Mouse (Mus musculus) lung, embryonic 14.5 days (tissue): ENCODE data around the gene Sec16a. TPM values are rescaled to one million over a fixed set of nuclear protein-coding genes. Genes with fewer than 3 reads are reported as not detected.
A peak's percentile ranks its signal among the peaks of the same experiment; 100 is the strongest.

Experiments
- ATAC-seq: fragments of 200-750 bp; cut with Nextera tagmentation; 2 replicates; pipeline ENCODE4 v1.8.0; 2017; ENCODE audit warnings: mild to moderate bottlenecking, moderate TSS enrichment, moderate library complexity; ENCODE audit not compliant: insufficient read depth
- DNase-seq: peaks from one replicate; pipeline ENCODE4 v3.0.0-alpha.2; 2015
- H3K27ac ChIP-seq: fragments of 300-500 bp; sonication (generic); 2 replicates; pipeline ENCODE4 v1.5.1; 2014; ENCODE audit warnings: low read depth, mild to moderate bottlenecking, moderate library complexity
- H3K27me3 ChIP-seq: fragments of 300-500 bp; sonication (generic); 2 replicates; pipeline ENCODE4 v1.6.1; 2014; ENCODE audit warnings: low read length, control low read depth; ENCODE audit not compliant: insufficient read depth
- H3K36me3 ChIP-seq: fragments of 300-500 bp; sonication (generic); 2 replicates; pipeline ENCODE4 v1.6.1; 2014; ENCODE audit warnings: control low read depth; ENCODE audit not compliant: insufficient read depth
- H3K4me1 ChIP-seq: fragments of 300-500 bp; sonication (generic); 2 replicates; pipeline ENCODE4 v1.6.1; 2014; ENCODE audit warnings: antibody characterized with exemption, control low read depth; ENCODE audit not compliant: insufficient read depth
- H3K4me2 ChIP-seq: fragments of 300-500 bp; sonication (generic); 2 replicates; pipeline ENCODE4 v1.6.1; 2014; ENCODE audit warnings: mild to moderate bottlenecking
- H3K4me3 ChIP-seq: fragments of 300-500 bp; sonication (generic); 2 replicates; pipeline ENCODE4 v1.5.1; 2014; ENCODE audit warnings: low read depth, low read length
- H3K9ac ChIP-seq: fragments of 300-500 bp; sonication (generic); 2 replicates; pipeline ENCODE4 v1.6.1; 2014
- H3K9me3 ChIP-seq: fragments of 300-500 bp; sonication (generic); 2 replicates; pipeline ENCODE4 v1.6.1; 2016; ENCODE audit warnings: low read depth, low read length, control low read depth
- CTCF ChIP-seq: IDR thresholded peaks from 2 replicates; pipeline ENCODE4 v1.5.1; 2016; ENCODE audit warnings: antibody characterized with exemption, low read depth
- WGBS: fragments of 180-500 bp; shearing (Covaris S2); extraction: QIAGEN DNeasy Blood & Tissue Kit; methylation state at CpG from one replicate; pipeline ENCODE4 v1.1.7; 2014; 5-methylcytosine and 5-hydroxymethylcytosine counted together
- polyA plus RNA-seq: library from polyadenylated mRNA; unstranded; fragments of >200 nt; fragmentation: Nextera tagmentation; extraction: Ambion mirVana; gene quantifications from 2 replicates; pipeline ENCODE4 v1.2.1, GENCODE M21; 2014

Gene Sec16a
- polyA plus RNA-seq, 1 experiment from 2014 or later: 36.0 TPM

- no peak for ATAC-seq
- 83% methylated on average over 13 of the region's 13 CpGs for WGBS
- DNase-seq: no peak
- Histone ChIP-seq H3K27ac (peak overlapping the region; percentile 24; the same call in 1 of the 2 replicates), H3K27me3 (no peaks in the 10 kb centered on the region), H3K9me3 (no peaks in the 10 kb centered on the region), H3K4me2 (no peak overlapping the region), H3K36me3 (peaks cover 79% of the 10 kb centered on the region), H3K4me3 (no peak overlapping the region), H3K9ac (no peak overlapping the region), H3K4me1 (peaks cover 13% of the 10 kb centered on the region)
- 0 out of 2 replicates have a peak, but pooled peaks have one; percentile 3 for TF ChIP-seq CTCF
These were observed 15.8 kb upstream of the Sec16a start for GRCm38 (mm10) chr2:26460837-26461236.

GRCm38 (mm10) chr2:26460097-26460646, 15.2 kb upstream of the Sec16a start:
- no peak for TF ChIP-seq CTCF
- Histone ChIP-seq H3K9me3 (no peaks in the 10 kb centered on the region), H3K27ac (peak overlapping the region; percentile 30; the same call in 1 of the 2 replicates), H3K36me3 (peaks cover 72% of the 10 kb centered on the region), H3K4me2 (no peak overlapping the region), H3K9ac (no peak overlapping the region), H3K4me1 (peaks cover 13% of the 10 kb centered on the region), H3K4me3 (no peak overlapping the region), H3K27me3 (no peaks in the 10 kb centered on the region)
- ATAC-seq (no peak), DNase-seq (no peak)
- 77% methylated on average over 12 of the region's 16 CpGs for WGBS

GRCm38 (mm10) chr2:26459478-26459877, 14.5 kb upstream of the Sec16a start:
- ATAC-seq: peak; percentile 71
- WGBS: 13% methylated on average over 6 of the region's 6 CpGs
- peak overlapping the region; percentile 30; the same call in 1 of the 2 replicates for H3K27ac ChIP-seq
- H3K4me3 ChIP-seq: no peak overlapping the region
- peak; percentile 60 for DNase-seq
- TF ChIP-seq CTCF: no peak
- no peak overlapping the region for H3K9ac ChIP-seq
- H3K9me3 ChIP-seq: no peaks in the 10 kb centered on the region
- no peaks in the 10 kb centered on the region for H3K27me3 ChIP-seq
- peaks cover 65% of the 10 kb centered on the region for H3K36me3 ChIP-seq
- no peak overlapping the region for H3K4me2 ChIP-seq
- peaks cover 13% of the 10 kb centered on the region for H3K4me1 ChIP-seq

- ATAC-seq (peak; percentile 79), DNase-seq (peak; percentile 70)
- WGBS: 17% methylated on average over 7 of the region's 7 CpGs
- Histone ChIP-seq H3K9ac (no peak overlapping the region), H3K4me3 (no peak overlapping the region), H3K27ac (peak overlapping the region; percentile 70), H3K4me2 (no peak overlapping the region), H3K36me3 (peaks cover 56% of the 10 kb centered on the region), H3K27me3 (no peaks in the 10 kb centered on the region), H3K4me1 (peaks cover 13% of the 10 kb centered on the region), H3K9me3 (no peaks in the 10 kb centered on the region)
- no peak for TF ChIP-seq CTCF
These were observed 13.5 kb upstream of the Sec16a start for GRCm38 (mm10) chr2:26458402-26459124.

GRCm38 (mm10) chr2:26449121-26450060, 4.4 kb upstream of the Sec16a start:
- no peak overlapping the region for H3K27ac ChIP-seq
- peaks cover 6% of the 10 kb centered on the region for H3K4me1 ChIP-seq
- H3K36me3 ChIP-seq: no peaks in the 10 kb centered on the region
- no peaks in the 10 kb centered on the region for H3K9me3 ChIP-seq
- no peak overlapping the region for H3K4me3 ChIP-seq
- ATAC-seq: no peak
- no peak overlapping the region for H3K9ac ChIP-seq
- WGBS: 18% methylated on average over 5 of the region's 5 CpGs
- TF ChIP-seq CTCF: peak; percentile 94
- H3K4me2 ChIP-seq: no peak overlapping the region
- H3K27me3 ChIP-seq: no peaks in the 10 kb centered on the region
- DNase-seq: peak; percentile 90

- Histone ChIP-seq H3K36me3 (no peaks in the 10 kb centered on the region), H3K4me1 (peaks cover 14% of the 10 kb centered on the region), H3K9me3 (no peaks in the 10 kb centered on the region), H3K4me2 (no peak overlapping the region), H3K4me3 (no peak overlapping the region), H3K27me3 (no peaks in the 10 kb centered on the region), H3K27ac (no peak overlapping the region), H3K9ac (peak overlapping the region; percentile 10; the same call in 1 of the 2 replicates)
- 54% methylated on average over 1 of the region's 1 CpGs for WGBS
- ATAC-seq (no peak), DNase-seq (no peak)
- TF ChIP-seq CTCF: no peak
These were observed 2.4 kb upstream of the Sec16a start for GRCm38 (mm10) chr2:26447451-26447850.
